Mouse (Mus musculus) neural tube, embryonic 12.5 days (tissue): ENCODE measurements around the gene Zmiz1. TPM values are rescaled to one million over a fixed set of nuclear protein-coding genes. Genes with fewer than 3 reads are reported as not detected.
A peak's percentile ranks its signal among the peaks of the same experiment; 100 is the strongest.

Source experiments
- ATAC-seq: fragments of 200-750 bp; cut with Nextera tagmentation; 2 replicates; pipeline ENCODE4 v1.8.0; 2017; ENCODE audit warnings: low read depth, mild to moderate bottlenecking, moderate TSS enrichment, moderate library complexity; ENCODE audit not compliant: low FRiP score
- H3K27ac ChIP-seq: fragments of 300-500 bp; sonication (generic); 2 replicates; pipeline ENCODE4 v1.5.1; 2016
- H3K27me3 ChIP-seq: fragments of 300-500 bp; sonication (generic); replicated peaks from 2 replicates; pipeline ENCODE4 v1.6.1; 2016; ENCODE audit warnings: mild to moderate bottlenecking
- H3K36me3 ChIP-seq: fragments of 300-500 bp; sonication (generic); 2 replicates; pipeline ENCODE4 v1.6.1; 2016; ENCODE audit warnings: mild to moderate bottlenecking
- H3K4me1 ChIP-seq: fragments of 300-500 bp; sonication (generic); 2 replicates; pipeline ENCODE4 v1.6.1; 2016
- H3K4me2 ChIP-seq: fragments of 300-500 bp; sonication (generic); replicated peaks from 2 replicates; pipeline ENCODE4 v1.6.1; 2016; ENCODE audit warnings: mild to moderate bottlenecking
- H3K4me3 ChIP-seq: fragments of 300-500 bp; sonication (generic); 2 replicates; pipeline ENCODE4 v1.5.1; 2016
- H3K9ac ChIP-seq: fragments of 300-500 bp; sonication (generic); 2 replicates; pipeline ENCODE4 v1.6.1; 2016; ENCODE audit warnings: mild to moderate bottlenecking
- H3K9me3 ChIP-seq: fragments of 300-500 bp; sonication (generic); 2 replicates; pipeline ENCODE4 v1.6.1; 2016; ENCODE audit warnings: mild to moderate bottlenecking
- WGBS: fragments of 180-500 bp; shearing (Covaris S2); methylation state at CpG from one replicate; pipeline ENCODE4 v1.1.7; 2016; 5-methylcytosine and 5-hydroxymethylcytosine counted together
- microRNA-seq: library from miRNA; unstranded; fragments of <30 nt; microRNA quantifications from one replicate; pipeline ENCODE4, GENCODE M21; 2017
- polyA plus RNA-seq: library from polyadenylated mRNA; unstranded; fragments of >200 nt; fragmentation: Nextera tagmentation; extraction: Ambion mirVana; gene quantifications from 2 replicates; pipeline ENCODE4 v1.2.1, GENCODE M21; 2016

The Zmiz1 gene
- polyA plus RNA-seq, 1 experiment from 2014 or later: 63.4 TPM

DNA sequence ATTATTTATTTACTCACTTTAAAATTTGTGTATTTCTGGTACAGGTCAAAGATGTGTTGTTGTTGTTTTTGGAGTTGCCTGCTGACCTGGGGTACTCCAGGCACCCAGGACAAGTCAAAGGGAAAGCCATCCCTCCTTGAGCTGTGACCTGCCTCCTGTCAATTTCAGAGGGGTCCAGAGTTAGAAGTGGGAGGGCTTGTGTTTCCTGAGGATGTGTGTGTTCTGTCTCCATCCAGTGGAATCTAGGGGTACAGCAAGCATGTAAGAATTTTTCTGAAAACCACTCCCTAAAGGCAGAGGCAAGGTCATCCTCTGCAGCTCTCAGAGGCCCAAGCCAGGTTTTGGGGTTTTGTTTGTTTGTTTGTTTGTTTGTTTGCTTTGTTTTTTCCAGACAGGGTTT is 243.0 kb downstream of the Zmiz1 start:
- H3K9ac ChIP-seq: no peak overlapping the region
- H3K27me3 ChIP-seq: no peaks in the 10 kb centered on the region
- H3K9me3 ChIP-seq: no peaks in the 10 kb centered on the region
- no peak overlapping the region for H3K4me3 ChIP-seq
- H3K27ac ChIP-seq: no peak overlapping the region
- 0 out of 2 replicates have a peak, but pooled peaks have one; percentile 37 for ATAC-seq
- H3K4me1 ChIP-seq: no peaks in the 10 kb centered on the region
- no peak overlapping the region for H3K4me2 ChIP-seq
- peaks cover 32% of the 10 kb centered on the region for H3K36me3 ChIP-seq

DNA sequence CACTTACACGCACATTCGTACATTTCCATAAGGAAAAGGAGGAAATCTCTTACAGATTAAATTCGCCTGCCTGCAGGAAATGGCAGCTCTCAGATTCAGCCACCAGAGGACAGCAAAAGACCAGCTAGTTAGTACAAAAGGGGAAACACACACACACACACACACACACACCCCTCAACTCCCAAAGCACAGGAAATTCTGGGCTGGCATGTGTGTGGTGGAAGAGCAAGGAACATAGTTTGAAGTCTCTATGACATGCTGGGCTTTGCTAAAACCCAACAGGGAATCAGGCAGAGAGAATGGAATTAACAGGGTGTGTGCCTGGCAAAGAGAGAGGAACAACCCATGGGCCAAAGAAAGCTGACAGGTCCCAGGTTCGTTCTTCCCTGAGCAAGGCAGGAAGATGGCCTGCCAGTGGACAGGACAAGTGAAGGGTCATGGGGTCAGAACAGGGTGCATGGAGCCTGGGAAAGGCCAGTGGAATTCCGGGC is 248.8 kb downstream of the Zmiz1 start:
- no peak overlapping the region for H3K4me2 ChIP-seq
- WGBS: 70% methylated on average over 5 of the region's 5 CpGs

DNA sequence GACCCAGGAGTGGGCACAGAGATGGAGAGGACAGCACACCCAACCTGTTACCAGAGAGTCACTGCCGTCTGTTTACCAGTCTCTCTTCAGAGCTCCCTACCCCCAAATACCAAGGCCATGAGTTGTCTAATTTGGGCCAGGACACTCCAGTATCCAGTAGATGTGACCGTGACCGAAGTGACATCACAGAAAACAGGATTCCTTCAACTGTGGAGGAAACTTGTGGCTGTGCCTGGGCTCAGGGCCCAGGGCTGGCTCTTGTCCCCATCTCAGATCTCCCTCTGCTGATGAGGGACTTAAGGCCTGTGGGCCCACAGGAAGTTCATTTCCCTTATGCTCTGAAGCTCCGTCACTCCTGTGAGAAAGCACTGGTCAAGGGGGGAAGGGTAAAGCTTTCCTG is 249.5 kb downstream of the Zmiz1 start:
- 80% methylated on average over 4 of the region's 4 CpGs for WGBS
- Histone ChIP-seq H3K4me1 (peaks cover 6% of the 10 kb centered on the region; the same call in 1 of the 2 replicates), H3K9ac (no peak overlapping the region), H3K27ac (no peak overlapping the region), H3K27me3 (no peaks in the 10 kb centered on the region), H3K36me3 (no peaks in the 10 kb centered on the region), H3K9me3 (no peaks in the 10 kb centered on the region), H3K4me2 (no peak overlapping the region), H3K4me3 (no peak overlapping the region)
- no peak for ATAC-seq

More for the DNA sequence above, 248.8 kb downstream of the Zmiz1 start:
- Histone ChIP-seq H3K27ac (no peak overlapping the region), H3K9me3 (no peaks in the 10 kb centered on the region), H3K9ac (no peak overlapping the region), H3K27me3 (no peaks in the 10 kb centered on the region), H3K4me1 (peaks cover 6% of the 10 kb centered on the region; the same call in 1 of the 2 replicates), H3K36me3 (no peaks in the 10 kb centered on the region), H3K4me3 (no peak overlapping the region)
- ATAC-seq: no peak

DNA sequence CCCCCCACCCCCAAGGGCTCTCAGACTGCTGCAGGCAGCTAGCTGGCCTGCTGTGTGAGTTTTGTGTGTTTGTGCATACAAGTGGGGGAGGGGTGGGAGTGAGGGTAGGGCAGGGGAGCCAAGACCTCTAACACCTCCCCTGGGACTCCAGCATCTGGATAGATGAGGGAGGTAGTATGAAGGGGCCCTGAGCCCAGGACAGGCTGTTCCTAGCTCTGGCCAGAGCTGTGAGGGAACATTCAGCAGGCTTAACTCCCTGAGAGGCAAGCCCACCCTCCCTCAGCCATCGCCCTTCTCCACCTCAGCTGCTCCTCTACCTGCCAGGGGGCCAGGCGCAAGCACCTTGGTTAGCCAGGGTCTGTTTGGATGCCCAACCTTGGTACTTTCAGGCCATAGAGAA is 249.9 kb downstream of the Zmiz1 start:
- 85% methylated on average over 2 of the region's 2 CpGs for WGBS
- ATAC-seq: no peak
- Histone ChIP-seq H3K9ac (no peak overlapping the region), H3K4me2 (no peak overlapping the region), H3K27me3 (no peaks in the 10 kb centered on the region), H3K4me3 (no peak overlapping the region), H3K36me3 (no peaks in the 10 kb centered on the region), H3K27ac (no peak overlapping the region), H3K9me3 (no peaks in the 10 kb centered on the region), H3K4me1 (peaks cover 6% of the 10 kb centered on the region; the same call in 1 of the 2 replicates)

DNA sequence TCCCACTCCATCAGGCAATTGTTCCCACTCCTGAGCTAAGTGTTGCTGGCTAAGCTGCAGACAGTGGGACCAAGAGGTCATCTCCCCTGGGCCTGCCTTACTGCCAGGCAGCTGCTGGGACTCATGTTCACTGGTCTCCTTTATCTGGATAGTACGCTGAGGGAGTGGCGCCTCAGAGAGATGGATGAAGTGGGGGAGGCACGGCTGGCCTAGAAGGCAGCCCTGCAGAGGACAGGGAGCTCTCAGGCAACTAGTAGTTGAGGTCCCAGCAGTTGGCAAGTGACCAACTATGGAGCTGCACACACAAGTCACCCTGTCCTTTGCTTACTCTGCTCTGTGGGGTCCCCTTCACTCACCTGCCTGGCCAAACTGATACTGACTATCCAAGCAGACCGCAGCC is 251.1 kb downstream of the Zmiz1 start:
- Histone ChIP-seq H3K9me3 (no peaks in the 10 kb centered on the region), H3K36me3 (0 out of 2 replicates have a peak, but pooled peaks cover 5% of the 10 kb centered on the region), H3K4me3 (no peak overlapping the region), H3K4me1 (peaks cover 6% of the 10 kb centered on the region; the same call in 1 of the 2 replicates), H3K9ac (no peak overlapping the region), H3K27me3 (no peaks in the 10 kb centered on the region), H3K4me2 (no peak overlapping the region), H3K27ac (no peak overlapping the region)
- WGBS: 58% methylated on average over 4 of the region's 4 CpGs
- ATAC-seq: no peak

DNA sequence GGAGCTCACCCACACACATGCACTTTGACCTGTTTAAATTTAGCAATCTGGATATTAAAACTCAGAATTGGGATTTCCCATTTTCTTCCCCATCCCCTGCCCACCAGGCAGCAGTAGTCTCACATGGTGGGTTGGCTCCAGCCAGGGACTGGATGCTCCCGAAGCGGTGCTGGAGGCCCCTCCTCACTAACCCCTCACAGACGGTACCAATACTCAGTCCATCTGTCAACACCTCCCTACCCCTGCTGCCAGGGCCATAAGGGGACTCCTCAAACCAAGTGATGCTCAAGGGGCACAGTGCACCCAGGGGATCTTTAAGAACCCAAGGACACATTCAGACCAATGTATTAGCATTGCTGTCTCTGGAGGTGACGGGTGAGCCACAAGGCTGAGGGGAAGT is 251.7 kb downstream of the Zmiz1 start:
- Histone ChIP-seq H3K9me3 (no peaks in the 10 kb centered on the region), H3K27ac (no peak overlapping the region), H3K9ac (no peak overlapping the region), H3K27me3 (no peaks in the 10 kb centered on the region), H3K36me3 (0 out of 2 replicates have a peak, but pooled peaks cover 5% of the 10 kb centered on the region), H3K4me2 (no peak overlapping the region), H3K4me1 (peaks cover 6% of the 10 kb centered on the region; the same call in 1 of the 2 replicates), H3K4me3 (no peak overlapping the region)
- WGBS: 66% methylated on average over 4 of the region's 4 CpGs
- ATAC-seq: no peak

DNA sequence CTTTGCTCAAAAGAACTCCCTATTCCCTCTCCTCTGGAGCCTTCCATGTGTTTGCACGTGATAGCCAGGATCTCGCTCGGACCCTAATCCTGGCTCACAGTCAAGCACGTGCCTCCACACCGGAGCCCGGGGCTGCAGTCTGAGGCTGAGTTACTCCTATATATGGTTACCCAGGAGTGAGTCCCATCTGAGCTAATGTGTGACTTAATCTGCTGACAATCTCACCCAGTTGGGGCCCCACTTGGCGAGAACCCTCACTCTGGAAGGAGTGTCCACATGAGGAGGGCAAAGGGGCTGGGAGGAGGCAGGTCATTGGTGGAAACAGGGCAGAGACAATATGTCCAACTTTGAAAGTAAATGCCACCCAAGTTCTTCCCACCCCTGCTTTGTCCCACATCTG is 252.2 kb downstream of the Zmiz1 start:
- no peak overlapping the region for H3K4me3 ChIP-seq
- H3K27me3 ChIP-seq: no peaks in the 10 kb centered on the region
- WGBS: 78% methylated on average over 7 of the region's 7 CpGs
- no peak overlapping the region for H3K27ac ChIP-seq
- no peak overlapping the region for H3K9ac ChIP-seq
- no peaks in the 10 kb centered on the region for H3K9me3 ChIP-seq
- H3K36me3 ChIP-seq: 0 out of 2 replicates have a peak, but pooled peaks cover 5% of the 10 kb centered on the region
- H3K4me1 ChIP-seq: peaks cover 6% of the 10 kb centered on the region; the same call in 1 of the 2 replicates
- ATAC-seq: no peak
- H3K4me2 ChIP-seq: no peak overlapping the region

DNA sequence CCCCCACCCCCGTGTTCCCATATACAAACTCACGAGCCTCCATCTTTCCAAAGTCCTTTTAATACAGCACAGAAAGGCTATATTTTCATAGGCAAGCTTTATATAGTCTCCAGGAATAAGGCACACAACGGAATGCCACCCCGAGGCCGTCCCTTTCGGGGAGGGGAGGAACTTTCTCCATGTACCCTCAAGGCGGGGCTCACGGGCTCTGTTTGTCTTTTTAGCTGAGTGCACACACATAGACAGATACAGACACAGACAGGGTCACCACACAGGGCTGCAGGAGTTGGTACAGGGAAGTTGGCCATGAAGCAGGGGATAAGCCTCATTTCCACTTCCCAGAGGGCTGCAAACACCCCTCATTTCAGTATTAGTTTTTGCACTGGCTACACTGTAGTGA is 252.6 kb downstream of the Zmiz1 start:
- Histone ChIP-seq H3K9ac (no peak overlapping the region), H3K27me3 (no peaks in the 10 kb centered on the region), H3K4me3 (no peak overlapping the region), H3K27ac (no peak overlapping the region), H3K36me3 (0 out of 2 replicates have a peak, but pooled peaks cover 5% of the 10 kb centered on the region), H3K9me3 (no peaks in the 10 kb centered on the region), H3K4me1 (peaks cover 6% of the 10 kb centered on the region; the same call in 1 of the 2 replicates), H3K4me2 (no peak overlapping the region)
- 67% methylated on average over 8 of the region's 8 CpGs for WGBS
- ATAC-seq: no peak

DNA sequence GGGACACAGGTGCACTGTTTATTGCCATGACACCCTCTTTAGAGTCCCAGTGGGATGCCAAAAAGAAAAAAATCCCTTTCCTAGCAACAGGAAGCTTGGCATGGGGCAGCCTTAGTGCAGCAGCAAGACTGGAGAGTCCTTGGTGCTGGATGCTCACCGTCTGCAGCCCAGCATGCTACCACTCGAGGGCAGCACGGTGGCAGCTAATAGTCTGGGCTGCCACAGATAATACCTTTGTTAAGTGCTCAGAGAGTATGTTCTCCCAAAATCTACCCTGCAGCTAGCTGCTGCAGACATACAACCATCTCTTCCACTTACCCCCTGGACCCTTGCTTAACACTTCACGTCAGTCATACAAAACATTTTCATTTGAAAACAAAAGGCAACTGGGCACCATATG is 254.5 kb downstream of the Zmiz1 start:
- Histone ChIP-seq H3K9me3 (no peaks in the 10 kb centered on the region), H3K27ac (no peak overlapping the region), H3K9ac (no peak overlapping the region), H3K36me3 (0 out of 2 replicates have a peak, but pooled peaks cover 5% of the 10 kb centered on the region), H3K4me1 (peaks cover 10% of the 10 kb centered on the region), H3K27me3 (no peaks in the 10 kb centered on the region), H3K4me3 (no peak overlapping the region), H3K4me2 (no peak overlapping the region)
- WGBS: 16% methylated on average over 4 of the region's 4 CpGs
- ATAC-seq: no peak

Small RNAs within 50 kb of the gene (microRNA-seq; reads per million reads assigned to microRNA genes)
- 5.0 reads per million, percentile 15 among the genes with 10 or more reads in this experiment for gene Mir3075

Other genes with a start within 250 kb of the Zmiz1 start
- gene Ppif, start 235.0 kb downstream of the Zmiz1 start, polyA plus RNA-seq: 23.9 and 24.7 TPM in 2 replicates